In genomic region chr14:97115918-97116635, GRCm38 (mm10) we compare ENCODE assay signal across 22 mouse cellular contexts.
"Had no signal": no experiment of that assay in that cellular context is flagged by ENCODE, and none has a peak within 500 bp of the region (broad histone marks: within the 10 kb centered on the region; RNA-seq: fewer than 3 reads in every experiment).

No protein-coding gene starts in this region.

- H3K4me2 ChIP-seq: liver, embryonic 13.5 days; lung, embryonic 14.5 days; midbrain, embryonic 13.5 days; neural tube, embryonic 13.5 days; stomach, embryonic 15.5 days had no signal

- DNase-seq: kidney, adult 2 months; kidney, postnatal 25 days; layer of hippocampus, adult 9-11 months; left cerebral cortex, postnatal 4 days; liver, embryonic 13.5 days; lung, embryonic 14.5 days; retina, postnatal 1 day; right cerebral cortex, postnatal 25 days; spleen, adult 18-20 months; thymus, postnatal 25 days had no signal

- H3K9me3 ChIP-seq: liver, embryonic 13.5 days; midbrain, embryonic 10.5 days; midbrain, embryonic 13.5 days; neural tube, embryonic 13.5 days; stomach, embryonic 15.5 days had no signal

- H3K36me3 ChIP-seq: liver, embryonic 13.5 days; midbrain, embryonic 10.5 days; midbrain, embryonic 13.5 days; neural tube, embryonic 13.5 days; stomach, embryonic 15.5 days had no signal

- H3K4me3 ChIP-seq: layer of hippocampus, adult 2 months; left cerebral cortex, adult 2 months; liver, embryonic 13.5 days; midbrain, embryonic 10.5 days; midbrain, embryonic 13.5 days; myocyte; neural tube, embryonic 13.5 days; stomach, embryonic 15.5 days had no signal

- H3K4me1 ChIP-seq: liver, embryonic 13.5 days; midbrain, embryonic 10.5 days; midbrain, embryonic 13.5 days; neural tube, embryonic 13.5 days; stomach, embryonic 15.5 days had no signal

- H3K9ac ChIP-seq: liver, embryonic 13.5 days; lung, embryonic 14.5 days; midbrain, embryonic 13.5 days; neural tube, embryonic 13.5 days; stomach, embryonic 15.5 days had no signal

- ATAC-seq: intestine, postnatal 0 days; lung, postnatal 0 days; midbrain, embryonic 13.5 days; midbrain, embryonic 16.5 days had no signal

- H3K27me3 ChIP-seq: liver, embryonic 13.5 days; midbrain, embryonic 13.5 days; neural tube, embryonic 13.5 days; stomach, embryonic 15.5 days had no signal

- H3K27ac ChIP-seq: kidney, postnatal 0 days; layer of hippocampus, adult 2 months; left cerebral cortex, adult 2 months; liver, embryonic 13.5 days; macrophage; midbrain, embryonic 10.5 days; midbrain, embryonic 13.5 days; neural tube, embryonic 13.5 days; stomach, embryonic 15.5 days had no signal
